Mouse (Mus musculus) c-Kit-positive CD71-positive TER-119-negative erythroid progenitor cells, embryonic 14.5 days (primary cell): ENCODE measurements at regions not wholly inside any gene's neighbourhood (a gene's known extent, or its start where the extent isn't known, plus 50 kb on each side); places are given as distances from the start of the nearest gene placed in this dataset.

Source experiments
- DNase-seq: peaks from one replicate; pipeline ENCODE4 v3.0.0-alpha.2; 2013; ENCODE audit warnings: low read depth

- no peak for DNase-seq
These were observed 83.3 kb downstream of the Cmc2 start for GRCm38 (mm10) chr8:116837991-116838390.

- no peak for DNase-seq
These were observed 89.1 kb downstream of the Cmc2 start for GRCm38 (mm10) chr8:116832181-116832580.

GRCm38 (mm10) chr8:116829631-116830030 lies 91.6 kb downstream of the Cmc2 start:
- no peak for DNase-seq

- DNase-seq, result no peak
These were observed 93.0 kb downstream of the Cmc2 start for GRCm38 (mm10) chr8:116828220-116828619.

DNA sequence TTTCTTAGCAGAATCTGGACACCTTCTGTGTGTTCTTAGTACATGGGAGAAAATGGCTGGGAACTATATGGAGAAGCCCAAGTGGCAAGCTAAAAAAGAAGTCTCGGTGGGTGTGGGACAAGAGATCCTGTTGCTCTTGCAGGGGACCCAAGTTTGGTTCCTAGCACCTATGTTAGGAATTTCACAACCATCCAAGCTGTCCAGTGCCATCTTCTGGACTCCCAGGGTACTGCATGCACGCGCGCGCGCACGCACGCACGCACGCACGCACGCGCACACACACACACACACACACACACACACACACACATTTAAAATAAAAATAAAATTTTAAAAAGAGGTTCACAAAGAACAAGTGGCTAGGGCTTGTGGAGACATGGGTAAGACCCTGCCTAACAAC lies 94.1 kb downstream of the Cmc2 start:
- DNase-seq, result no peak

GRCm38 (mm10) chr8:116814118-116814851 lies 81.5 kb upstream of the Cdyl2 start:
- no peak for DNase-seq

DNA sequence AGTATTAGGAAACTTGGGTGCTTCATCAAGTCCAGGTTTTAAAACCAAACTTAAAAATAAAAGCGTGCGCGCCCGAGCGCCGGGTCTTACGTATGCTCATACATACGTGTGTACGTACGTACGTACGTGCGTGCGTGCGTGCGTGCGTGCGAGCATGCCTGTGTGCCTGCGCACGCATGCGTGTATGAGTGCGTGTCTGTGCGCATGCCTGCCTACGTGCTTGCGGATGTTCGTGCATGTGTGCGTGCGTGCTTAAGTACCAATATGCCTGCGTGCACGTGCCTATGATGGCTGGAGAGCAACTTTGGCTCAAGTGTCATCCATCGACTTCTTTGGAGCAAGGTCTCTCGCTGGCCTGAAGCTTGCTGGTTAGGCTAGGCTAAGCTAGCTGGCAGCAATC lies 68.5 kb upstream of the Cdyl2 start:
- no peak for DNase-seq

GRCm38 (mm10) chr8:116800636-116801035 lies 67.8 kb upstream of the Cdyl2 start:
- no peak for DNase-seq

- peak; percentile 1 for DNase-seq
These were observed 66.2 kb upstream of the Cdyl2 start for GRCm38 (mm10) chr8:116798981-116799380.

GRCm38 (mm10) chr8:116795713-116796112 lies 62.9 kb upstream of the Cdyl2 start:
- DNase-seq, result no peak

GRCm38 (mm10) chr8:116793107-116793506 lies 60.3 kb upstream of the Cdyl2 start:
- no peak for DNase-seq

DNA sequence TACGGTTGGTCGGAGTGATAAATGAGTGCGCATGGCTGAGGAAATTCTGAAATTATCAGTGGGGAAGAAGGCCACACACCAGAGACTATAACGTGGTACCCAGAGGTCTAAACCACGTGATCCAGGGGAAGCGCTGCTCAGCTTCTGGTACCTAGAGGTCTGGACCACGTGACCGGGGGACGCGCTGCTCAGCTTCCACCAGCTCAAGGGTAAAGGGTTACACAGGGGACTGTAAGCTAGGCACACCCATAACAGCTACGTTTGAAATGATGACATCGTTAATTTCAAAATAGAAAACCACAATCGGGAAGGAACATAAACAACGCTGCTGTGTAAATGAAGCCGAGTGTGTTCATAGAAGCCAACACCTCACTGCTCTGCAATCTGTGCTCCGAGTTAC lies 57.5 kb upstream of the Cdyl2 start:
- no peak for DNase-seq
